Comparison of ENCODE assay signal across 14 mouse cellular contexts in genomic region chr7:17076542-17076941, GRCm38 (mm10). TPM values are rescaled to one million over a fixed set of nuclear protein-coding genes. Genes with fewer than 3 reads are reported as not detected.
"Had no signal": no experiment of that assay in that cellular context is flagged by ENCODE, and none has a peak within 500 bp of the region (broad histone marks: within the 10 kb centered on the region; RNA-seq: fewer than 3 reads in every experiment).

No protein-coding gene starts in this region.

- H3K27me3 ChIP-seq: midbrain, embryonic 15.5 days; neural tube, embryonic 12.5 days had no signal

- H3K4me3 ChIP-seq: kidney, embryonic 15.5 days; liver, embryonic 15.5 days; midbrain, embryonic 15.5 days; neural tube, embryonic 12.5 days had no signal

- H3K4me1 ChIP-seq: kidney, embryonic 15.5 days; midbrain, embryonic 15.5 days; neural tube, embryonic 12.5 days had no signal

- H3K9me3 ChIP-seq: kidney, embryonic 15.5 days; liver, embryonic 15.5 days; midbrain, embryonic 15.5 days; neural tube, embryonic 12.5 days had no signal

- H3K36me3 ChIP-seq: kidney, embryonic 15.5 days; liver, embryonic 15.5 days; midbrain, embryonic 15.5 days; neural tube, embryonic 12.5 days had no signal

- H3K27ac ChIP-seq: kidney, embryonic 15.5 days; liver, embryonic 15.5 days; midbrain, embryonic 15.5 days; neural tube, embryonic 12.5 days had no signal

- DNase-seq: kidney, postnatal 14 days; left cerebral cortex, postnatal 4 days; lung, adult 2 months; lung, postnatal 36 days; right cerebral cortex, postnatal 4 days; spleen, adult 18-20 months; thymus, adult 18-20 months; thymus, postnatal 14 days had no signal

RNA-seq across cellular contexts. Expression of gene Hif3a, which starts 14.3 kb away (rescaled TPM):
- total RNA-seq: monocyte, adult 5-6 weeks; neutrophil, adult 5-6 weeks had no signal
